In the genomic region with DNA sequence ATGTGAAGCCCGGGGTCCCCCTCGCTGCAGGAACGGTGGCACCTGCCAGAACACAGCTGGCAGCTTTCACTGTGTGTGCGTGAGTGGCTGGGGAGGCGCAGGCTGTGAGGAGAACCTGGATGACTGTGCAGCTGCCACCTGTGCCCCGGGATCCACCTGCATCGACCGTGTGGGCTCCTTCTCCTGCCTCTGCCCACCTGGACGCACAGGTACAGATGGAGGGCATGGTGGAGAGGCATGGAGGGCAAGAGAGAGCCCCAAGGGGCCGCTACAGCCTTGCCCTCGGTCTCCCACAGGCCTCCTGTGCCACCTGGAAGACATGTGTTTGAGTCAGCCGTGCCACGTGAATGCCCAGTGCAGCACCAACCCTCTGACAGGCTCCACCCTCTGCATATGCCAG, we compare ENCODE assay signal across 33 mouse cellular contexts.
"Had no signal": no experiment of that assay in that cellular context is flagged by ENCODE, and none has a peak within 500 bp of the region (broad histone marks: within the 10 kb centered on the region; RNA-seq: fewer than 3 reads in every experiment).

No protein-coding gene starts in this region.

- H3K27me3 ChIP-seq: hindbrain, embryonic 15.5 days; intestine, embryonic 15.5 days; kidney, embryonic 15.5 days had no signal

- H3K4me3 ChIP-seq: heart, embryonic 12.5 days; heart, embryonic 13.5 days; heart, embryonic 15.5 days; hindbrain, embryonic 10.5 days; hindbrain, embryonic 12.5 days; hindbrain, embryonic 13.5 days; hindbrain, embryonic 15.5 days; intestine, embryonic 15.5 days; kidney, embryonic 15.5 days; layer of hippocampus, adult 2 months; left cerebral cortex, adult 2 months had no signal

- DNase-seq: heart, postnatal 10 days; heart, postnatal 14 days; heart, postnatal 36 days; heart, postnatal 4 days; kidney, adult 11 months; kidney, adult 18-20 months; kidney, adult 2 months; kidney, adult 8-10 months; kidney, adult 9 months; kidney, postnatal 10 days; kidney, postnatal 14 days; kidney, postnatal 36 days; kidney, postnatal 4 days; layer of hippocampus, adult 9-11 months; layer of hippocampus, postnatal 36 days had no signal

- H3K4me1 ChIP-seq: hindbrain, embryonic 15.5 days had no signal

- H3K9me3 ChIP-seq: heart, embryonic 13.5 days; heart, embryonic 15.5 days; hindbrain, embryonic 10.5 days; hindbrain, embryonic 12.5 days; hindbrain, embryonic 13.5 days; hindbrain, embryonic 15.5 days; intestine, embryonic 15.5 days had no signal

- H3K27ac ChIP-seq: heart, embryonic 13.5 days; heart, embryonic 15.5 days; hindbrain, embryonic 10.5 days; hindbrain, embryonic 12.5 days; hindbrain, embryonic 13.5 days; hindbrain, embryonic 14.5 days; hindbrain, embryonic 15.5 days; hindbrain, postnatal 0 days; intestine, embryonic 15.5 days; kidney, embryonic 15.5 days; kidney, postnatal 0 days; layer of hippocampus, adult 2 months; left cerebral cortex, adult 2 months had no signal

- ATAC-seq: hindbrain, embryonic 16.5 days; hindbrain, postnatal 0 days; inflammation-experienced regulatory T-cells, adult 6 months; intestine, embryonic 15.5 days; intestine, embryonic 16.5 days; intestine, postnatal 0 days had no signal

- H3K36me3 ChIP-seq: heart, embryonic 15.5 days; hindbrain, embryonic 10.5 days; hindbrain, embryonic 12.5 days; hindbrain, embryonic 13.5 days; hindbrain, embryonic 15.5 days; intestine, embryonic 15.5 days; kidney, embryonic 15.5 days had no signal

- H3K9ac ChIP-seq: heart, embryonic 12.5 days; heart, embryonic 13.5 days; heart, embryonic 15.5 days; hindbrain, embryonic 12.5 days; hindbrain, embryonic 13.5 days; hindbrain, embryonic 14.5 days; hindbrain, embryonic 15.5 days; intestine, embryonic 15.5 days; kidney, embryonic 15.5 days had no signal
